8 mouse cellular contexts compared by ENCODE assay signal in genomic region chr4:89485981-89486531, GRCm38 (mm10).
DNase-seq lines count a peak whose midpoint lies in the region.

No protein-coding gene starts in this region.

- DNase-seq in adrenal gland, postnatal 10 days: peak; percentile 37
- DNase-seq in adrenal gland, postnatal 25 days: no peak
- peak; percentile 6 for DNase-seq in CD4-positive, CD25-positive, alpha-beta regulatory T cell, adult 2 months (ENCODE audit: low read depth, low spot score)
- DNase-seq in heart, postnatal 10 days: peak; percentile 18 to 20
- DNase-seq in liver: peak; percentile 69
- DNase-seq in ovary, postnatal 14 days (ENCODE audit: low spot score): peak; percentile 11
- no peak for DNase-seq in left cerebral cortex, adult 11 months (ENCODE audit: low spot score)
- DNase-seq in cerebellum, adult 8-10 months: no peak

- intact Hi-C loops in heart, postnatal 10 days (cut with DNase I): no loop called here

Comparison
In these comparisons a context has a peak if more than half of its experiments do, and no peak if none do; other contexts are left out.
1. DNase-seq: peak in adrenal gland, postnatal 10 days (single experiment), CD4-positive, CD25-positive, alpha-beta regulatory T cell, adult 2 months (single experiment), heart, postnatal 10 days (2 of 2), liver (single experiment) and ovary, postnatal 14 days (single experiment); none in adrenal gland, postnatal 25 days (single experiment), left cerebral cortex, adult 11 months (single experiment) and cerebellum, adult 8-10 months (single experiment).